Mouse (Mus musculus) ES-E14 (cell line): Measurements from ENCODE around the gene Atg4c.

Source experiments
- ZC3H11A ChIP-seq: IDR thresholded peaks from 2 replicates; pipeline ENCODE4 v1.6.1; 2012; ENCODE audit warnings: low read depth, mild to moderate bottlenecking, inconsistent platforms, low read length, borderline replicate concordance
- ZNF384 ChIP-seq: IDR thresholded peaks from 2 replicates; pipeline ENCODE4 v1.6.1; 2012; ENCODE audit warnings: low read depth, low read length, inconsistent platforms

DNA sequence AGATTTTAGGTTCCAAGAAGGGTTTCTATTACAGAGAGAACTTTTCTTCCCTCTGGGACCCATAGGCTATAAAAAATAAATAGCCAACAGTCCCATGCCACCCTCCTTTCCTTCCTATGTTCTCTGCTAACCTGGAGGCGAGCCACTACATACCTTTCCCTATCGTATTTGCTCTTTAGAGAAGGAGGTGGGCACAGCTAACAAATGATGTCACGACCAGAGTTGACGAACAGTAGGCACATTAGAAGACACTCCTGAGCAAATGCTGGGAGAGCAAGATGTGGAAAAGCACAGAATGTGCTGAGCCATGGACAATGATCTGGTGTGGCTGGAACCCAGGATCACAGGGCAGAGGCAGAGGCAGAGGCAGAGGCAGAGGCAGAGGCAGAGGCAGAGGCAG, 42.3 kb upstream of the Atg4c start:
- TF ChIP-seq ZC3H11A = no peak
- TF ChIP-seq ZNF384 = no peak
